Mouse (Mus musculus) hematopoietic stem cell, adult 5-6 weeks (primary cell): ENCODE results near the gene Dhx15. TPM values are rescaled to one million over a fixed set of nuclear protein-coding genes. Genes with fewer than 3 reads are reported as not detected.

Experiments
- ATAC-seq, 2 experiments: fragments of 125-278 bp in 1 of 2; replicated peaks in 1 of 2; 2 replicates each; pipeline ENCODE4 v1.8.0; 2016 to 2017; ENCODE audit warnings: inconsistent platforms in 2 of 2, mild to moderate bottlenecking in 2 of 2, moderate number of reproducible peaks in 2 of 2, low read depth in 1 of 2, moderate TSS enrichment in 1 of 2; ENCODE audit not compliant: low FRiP score in 2 of 2, poor library complexity in 2 of 2, severe bottlenecking in 2 of 2, insufficient read depth in 1 of 2, low TSS enrichment in 1 of 2
- total RNA-seq: library from RNA; stranded (forward); fragments of 172-1452, 232-1000 nt; gene quantifications from 2 replicates; pipeline ENCODE4 v1.2.3, GENCODE M21; 2017

Dhx15 gene
- total RNA-seq, 1 experiment from 2014 or later = 389 TPM

- no peak; a peak in 1 of 4 replicates for ATAC-seq
Observed at GRCm38 (mm10) chr5:52116404-52116803, 73.9 kb downstream of the Dhx15 start.

DNA sequence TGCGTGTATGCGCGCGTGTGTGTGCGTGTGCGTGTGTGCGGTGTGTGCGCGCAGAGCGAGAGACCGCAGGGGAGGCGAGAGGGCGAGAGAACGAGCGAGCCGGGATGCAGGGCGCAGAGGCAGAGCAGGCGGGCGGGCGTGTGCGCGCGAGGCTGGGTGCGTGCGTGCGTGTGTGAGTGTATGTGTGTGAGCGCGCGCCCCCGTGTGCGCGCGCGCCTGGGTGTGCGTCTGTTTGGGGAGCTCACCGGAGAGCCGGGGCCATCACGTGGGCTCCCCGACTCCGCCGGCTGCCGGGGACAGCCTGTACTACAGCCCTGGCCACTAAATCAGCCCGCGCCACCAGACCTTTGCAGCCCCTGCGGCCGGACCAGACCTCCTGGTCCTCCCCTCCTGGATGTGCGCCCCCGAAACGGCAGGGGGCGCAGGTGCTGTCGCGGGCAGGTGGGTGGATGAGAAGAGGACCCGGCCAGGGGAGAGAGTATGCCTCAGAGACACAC lies 74.4 kb downstream of the Dhx15 start:
- peak; percentile 58 to 61 for ATAC-seq

- ATAC-seq = no peak
Observed at GRCm38 (mm10) chr5:52114751-52115451, 75.4 kb downstream of the Dhx15 start.

GRCm38 (mm10) chr5:52113851-52114731 lies 76.2 kb downstream of the Dhx15 start:
- no peak for ATAC-seq

GRCm38 (mm10) chr5:52112953-52113841 lies 77.1 kb downstream of the Dhx15 start:
- ATAC-seq = no peak

DNA sequence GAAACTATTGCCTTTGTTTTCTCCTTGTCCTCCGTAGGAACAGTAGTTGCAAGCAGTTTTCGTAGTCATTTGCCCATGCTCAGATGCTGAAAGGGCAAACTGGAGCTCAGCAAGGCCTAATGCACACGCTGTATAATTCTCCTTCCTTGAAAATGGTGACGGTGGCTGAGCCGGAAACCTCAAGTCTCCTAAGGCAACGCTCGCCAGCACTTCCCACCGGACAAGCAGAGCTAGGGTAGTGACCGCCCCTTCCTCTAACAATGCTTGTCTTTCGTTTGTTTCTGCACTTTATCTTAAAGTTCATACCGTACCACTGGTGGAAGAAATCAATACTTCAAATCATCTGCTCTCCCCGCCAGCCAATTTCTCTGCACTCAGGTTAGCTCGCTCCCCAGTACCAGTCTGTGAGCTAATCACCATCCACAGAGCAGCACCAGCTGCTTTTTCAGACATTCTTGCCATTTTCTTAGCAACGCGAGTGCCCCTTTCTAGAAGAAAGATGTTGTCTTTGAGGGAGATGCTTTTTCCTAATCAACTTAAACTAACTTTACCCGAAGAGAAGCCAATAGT lies 78.0 kb downstream of the Dhx15 start:
- peak; percentile 47 for ATAC-seq

DNA sequence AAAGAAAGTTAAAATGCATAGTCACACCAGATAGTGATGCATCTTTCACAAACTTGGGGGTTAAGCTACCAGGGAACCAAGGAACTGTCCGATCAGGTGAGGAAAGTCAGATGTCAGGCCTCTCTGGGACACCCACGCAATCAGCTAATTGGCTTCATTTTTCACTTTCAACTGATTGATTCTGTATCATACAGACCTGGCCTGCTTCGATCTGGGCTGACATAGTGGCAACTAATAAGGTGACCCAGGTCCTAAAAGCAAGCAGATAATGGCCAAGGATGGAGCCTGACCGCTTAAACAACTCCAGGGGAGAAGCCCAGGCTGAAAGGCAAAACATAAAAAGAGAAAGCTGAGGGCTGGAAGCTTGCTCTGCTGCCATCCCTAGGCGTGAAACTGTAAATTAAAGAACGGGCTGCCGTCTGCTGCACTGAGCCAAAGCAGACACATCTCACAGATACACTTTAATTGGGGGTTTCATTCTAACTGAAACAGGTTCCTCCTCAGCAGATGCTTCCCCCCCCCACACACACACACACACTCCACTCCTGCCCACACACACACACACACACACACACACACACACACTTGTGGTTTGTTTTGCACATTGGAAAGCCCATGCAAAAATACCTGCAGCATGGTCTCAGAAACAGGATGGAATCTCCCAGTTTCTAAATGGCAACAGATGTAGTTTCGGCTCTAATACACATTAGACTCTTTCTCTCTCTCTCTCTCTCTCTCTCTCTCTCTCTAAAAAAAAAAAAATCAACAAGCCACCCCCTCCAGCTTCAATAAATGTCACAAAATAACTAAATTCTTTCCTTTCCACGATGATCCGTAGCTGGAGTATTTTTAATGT lies 79.3 kb downstream of the Dhx15 start:
- no peak for ATAC-seq

Other genes with a start within 250 kb of the Dhx15 start
- not detected in 2 replicates for gene Sod3, start 173.3 kb upstream of the Dhx15 start, total RNA-seq